Mouse (Mus musculus) midbrain, embryonic 10.5 days (tissue): ENCODE data around the gene Cdhr3. TPM values are rescaled to one million over a fixed set of nuclear protein-coding genes. Genes with fewer than 3 reads are reported as not detected.

Experiments
- DNase-seq: peaks from one replicate; pipeline ENCODE4 v3.0.0-alpha.2; 2017; ENCODE audit warnings: low spot score
- H3K27ac ChIP-seq: fragments of 300-500 bp; sonication (generic); replicated peaks from 2 replicates; pipeline ENCODE4 v1.5.1; 2016; ENCODE audit warnings: mild to moderate bottlenecking
- H3K27me3 ChIP-seq: fragments of 300-500 bp; sonication (generic); 2 replicates; pipeline ENCODE4 v1.6.1; 2016; ENCODE audit warnings: low read depth, mild to moderate bottlenecking; ENCODE audit not compliant: poor library complexity, severe bottlenecking
- H3K36me3 ChIP-seq: fragments of 300-500 bp; sonication (generic); 2 replicates; pipeline ENCODE4 v1.6.1; 2016; ENCODE audit warnings: mild to moderate bottlenecking, moderate library complexity
- H3K4me1 ChIP-seq: fragments of 300-500 bp; sonication (generic); 2 replicates; pipeline ENCODE4 v1.6.1; 2016
- H3K4me3 ChIP-seq: fragments of 300-500 bp; sonication (generic); 2 replicates; pipeline ENCODE4 v1.5.1; 2016; ENCODE audit warnings: mild to moderate bottlenecking, moderate library complexity
- H3K9me3 ChIP-seq: fragments of 300-500 bp; sonication (generic); replicated peaks from 2 replicates; pipeline ENCODE4 v1.6.1; 2016; ENCODE audit warnings: mild to moderate bottlenecking
- WGBS: fragments of 180-500 bp; shearing (Covaris S2); methylation state at CpG from one replicate; pipeline ENCODE4 v1.1.7; 2016; 5-methylcytosine and 5-hydroxymethylcytosine counted together
- polyA plus RNA-seq: library from polyadenylated mRNA; unstranded; fragments of >200 nt; fragmentation: Nextera tagmentation; extraction: Ambion mirVana; gene quantifications from 2 replicates; pipeline ENCODE4 v1.2.1, GENCODE M21; 2016

The Cdhr3 gene
- polyA plus RNA-seq, 1 experiment from 2014 or later, result not detected

DNA sequence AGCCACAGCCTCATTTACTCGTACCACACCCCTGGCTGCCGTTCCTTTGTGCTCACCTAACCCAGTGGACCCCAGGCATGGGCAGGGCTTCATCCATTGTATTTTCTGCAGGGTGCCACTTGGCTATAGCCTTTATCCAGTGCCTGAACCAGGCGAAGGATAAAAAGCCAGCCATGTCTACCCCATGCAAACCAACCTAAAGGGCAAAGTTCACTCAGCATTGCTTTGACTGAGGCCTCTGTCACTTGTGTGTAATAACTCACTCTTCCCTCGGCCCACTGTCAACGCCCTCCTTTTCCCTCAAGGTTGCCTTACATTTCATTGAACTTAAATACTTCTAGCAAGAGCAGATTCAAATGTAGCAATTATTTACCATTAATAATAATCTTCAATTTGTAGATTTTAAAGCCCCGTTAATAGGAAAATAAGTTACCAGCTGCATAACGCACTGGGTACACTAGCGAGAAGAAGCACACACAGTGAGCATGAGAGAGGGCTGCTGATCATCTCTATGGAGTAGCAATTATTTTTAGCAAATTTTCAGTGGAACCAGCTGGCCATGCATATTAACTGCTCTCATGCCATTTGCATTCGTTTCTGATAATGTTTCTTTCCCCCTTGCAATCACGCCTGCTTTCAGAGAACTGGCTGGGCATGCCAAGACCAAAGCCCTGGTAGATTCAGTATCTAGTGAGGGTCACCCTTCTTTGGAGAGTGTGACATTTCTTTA lies 13.9 kb upstream of the Cdhr3 start:
- Histone ChIP-seq H3K36me3 (no peaks in the 10 kb centered on the region), H3K27ac (no peak overlapping the region), H3K4me3 (no peak overlapping the region), H3K9me3 (no peaks in the 10 kb centered on the region), H3K27me3 (no peaks in the 10 kb centered on the region), H3K4me1 (peaks cover 30% of the 10 kb centered on the region)
- no peak for DNase-seq
- WGBS, result 82% methylated on average over 10 of the region's 10 CpGs

DNA sequence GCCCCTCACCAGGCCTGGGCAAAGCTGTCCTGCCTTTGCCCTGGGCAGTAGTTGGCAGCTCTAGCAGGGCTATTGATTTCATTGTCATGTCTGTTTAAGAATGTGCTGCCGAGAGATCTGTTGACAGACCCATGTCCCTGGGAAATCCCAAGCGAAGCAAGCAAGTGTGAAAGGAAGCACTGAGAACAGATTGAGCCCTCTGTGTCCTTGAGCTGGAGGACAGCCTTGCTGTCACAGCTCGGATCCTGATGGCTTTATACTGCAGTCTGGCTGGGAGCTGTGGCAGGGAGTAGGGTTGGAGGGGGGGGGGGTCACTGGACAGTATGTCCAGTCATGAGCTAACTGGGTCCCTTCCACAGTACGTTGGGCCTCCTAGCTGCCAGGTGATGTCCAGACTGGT lies 13.0 kb upstream of the Cdhr3 start:
- Histone ChIP-seq H3K27ac (no peak overlapping the region; the same call in 1 of the 2 replicates), H3K27me3 (no peaks in the 10 kb centered on the region), H3K9me3 (no peaks in the 10 kb centered on the region), H3K36me3 (no peaks in the 10 kb centered on the region), H3K4me1 (peaks cover 26% of the 10 kb centered on the region), H3K4me3 (no peak overlapping the region)
- 82% methylated on average over 4 of the region's 4 CpGs for WGBS
- no peak for DNase-seq

DNA sequence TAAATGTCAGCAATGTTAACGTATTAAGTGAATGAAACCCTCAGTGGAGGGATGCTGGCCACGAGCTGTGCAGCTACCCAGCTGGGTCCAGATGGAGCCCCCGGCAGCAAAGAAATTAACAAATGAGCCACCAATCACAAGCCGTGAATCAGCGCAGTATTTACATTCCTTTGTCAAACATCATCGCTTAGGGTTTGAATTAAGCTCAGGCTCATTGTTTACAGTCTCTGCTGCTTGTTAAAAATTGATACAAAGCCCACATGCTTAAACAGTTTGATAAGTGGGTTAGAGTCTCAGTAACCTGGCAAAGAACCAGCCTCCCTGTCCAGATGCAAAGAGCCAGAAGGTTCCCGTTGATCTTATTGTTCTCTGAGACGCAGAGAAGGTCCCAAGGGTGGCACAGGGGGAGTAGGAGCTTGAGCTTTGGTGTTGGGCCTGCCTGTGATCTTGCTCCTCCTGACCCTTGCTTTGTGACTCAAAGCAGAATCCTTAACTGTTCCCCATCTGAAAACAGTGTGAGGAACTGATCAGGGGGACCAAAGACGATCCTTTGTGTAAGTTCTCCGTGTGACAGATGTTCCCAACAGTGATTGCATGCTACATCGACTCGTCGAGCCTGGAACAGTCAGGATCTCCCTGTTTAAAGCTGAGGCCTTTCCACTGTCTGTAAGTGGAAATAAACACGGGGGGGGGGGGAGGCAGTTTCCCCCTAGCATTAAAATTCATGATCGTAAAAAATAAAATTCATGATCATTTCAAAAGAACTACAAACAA lies 9.9 kb upstream of the Cdhr3 start:
- no peak overlapping the region for H3K4me3 ChIP-seq
- no peaks in the 10 kb centered on the region for H3K27me3 ChIP-seq
- peak; percentile 24 for DNase-seq
- no peaks in the 10 kb centered on the region for H3K9me3 ChIP-seq
- peaks cover 22% of the 10 kb centered on the region for H3K4me1 ChIP-seq
- H3K27ac ChIP-seq, result peak overlapping the region; percentile 72
- 65% methylated on average over 15 of the region's 15 CpGs for WGBS
- no peaks in the 10 kb centered on the region for H3K36me3 ChIP-seq

DNA sequence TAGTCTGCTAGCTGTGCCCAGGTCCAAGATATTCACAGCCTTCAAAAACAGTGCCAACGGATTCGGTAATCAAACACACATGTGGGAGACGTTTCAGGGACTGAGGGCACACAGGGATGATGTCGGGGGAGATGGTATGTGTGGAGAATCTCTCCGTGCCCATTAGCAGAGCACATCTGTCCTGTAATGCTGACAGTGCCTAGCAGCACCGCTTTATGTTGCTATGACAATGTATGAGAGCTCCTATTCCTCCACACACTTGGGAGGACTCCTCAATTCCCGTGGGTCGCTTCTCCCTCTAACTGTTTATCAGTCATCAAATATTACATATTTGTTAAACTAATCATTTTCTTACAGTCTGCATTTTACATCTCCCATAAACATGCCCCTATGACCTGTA lies 9.0 kb upstream of the Cdhr3 start:
- WGBS, result 92% methylated on average over 8 of the region's 8 CpGs
- DNase-seq, result no peak
- peaks cover 22% of the 10 kb centered on the region for H3K4me1 ChIP-seq
- peak overlapping the region; percentile 72; the same call in 1 of the 2 replicates for H3K27ac ChIP-seq
- no peak overlapping the region for H3K4me3 ChIP-seq
- H3K9me3 ChIP-seq, result no peaks in the 10 kb centered on the region
- H3K36me3 ChIP-seq, result no peaks in the 10 kb centered on the region
- no peaks in the 10 kb centered on the region for H3K27me3 ChIP-seq

DNA sequence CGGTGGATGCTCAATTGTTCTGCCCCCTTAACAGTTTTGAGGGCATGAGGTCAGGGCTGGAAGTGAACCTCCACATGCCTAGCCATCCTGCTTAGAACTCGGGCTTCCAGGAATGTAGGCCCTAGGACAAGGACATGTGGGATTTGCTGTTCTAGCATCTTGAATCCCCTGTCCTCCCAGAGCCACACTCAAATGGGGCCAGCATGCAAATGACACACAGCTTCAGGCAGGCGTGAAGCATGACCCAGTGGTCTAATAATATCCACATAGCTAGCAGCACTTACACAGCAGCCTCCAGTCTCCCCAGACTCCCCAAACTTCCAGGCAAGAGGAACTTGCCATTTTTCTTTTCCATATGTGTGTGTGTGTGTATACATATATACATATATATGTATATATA lies 3.3 kb upstream of the Cdhr3 start:
- H3K27me3 ChIP-seq, result no peaks in the 10 kb centered on the region
- no peaks in the 10 kb centered on the region for H3K9me3 ChIP-seq
- WGBS, result 74% methylated on average over 3 of the region's 3 CpGs
- peaks cover 3% of the 10 kb centered on the region for H3K4me1 ChIP-seq
- no peak for DNase-seq
- H3K27ac ChIP-seq, result no peak overlapping the region
- H3K4me3 ChIP-seq, result no peak overlapping the region
- no peaks in the 10 kb centered on the region for H3K36me3 ChIP-seq

DNA sequence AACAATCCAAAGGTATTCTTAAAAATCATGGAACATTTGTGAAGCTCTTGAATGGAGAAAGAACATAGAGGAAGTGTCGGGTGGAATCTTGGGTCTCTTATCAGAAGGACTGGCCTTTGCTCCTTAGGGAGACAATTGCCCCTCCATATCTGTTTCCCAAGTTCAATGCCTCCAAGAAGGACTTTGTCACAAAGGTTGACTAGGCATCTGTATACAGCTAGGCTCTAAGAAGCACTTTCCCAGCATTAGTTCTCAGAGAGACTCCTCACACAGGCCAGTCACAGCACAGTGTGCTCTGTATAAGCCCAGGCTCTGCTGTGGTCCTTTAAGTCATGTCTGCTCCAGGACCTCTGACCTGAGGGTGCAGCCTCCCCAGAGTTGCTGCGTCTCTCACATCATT lies 479 bp downstream of the Cdhr3 start:
- no peaks in the 10 kb centered on the region for H3K36me3 ChIP-seq
- H3K27me3 ChIP-seq, result no peaks in the 10 kb centered on the region
- H3K4me3 ChIP-seq, result no peak overlapping the region
- H3K9me3 ChIP-seq, result no peaks in the 10 kb centered on the region
- H3K4me1 ChIP-seq, result peaks cover 3% of the 10 kb centered on the region
- no peak overlapping the region for H3K27ac ChIP-seq
- 82% methylated on average over 2 of the region's 2 CpGs for WGBS
- no peak for DNase-seq

DNA sequence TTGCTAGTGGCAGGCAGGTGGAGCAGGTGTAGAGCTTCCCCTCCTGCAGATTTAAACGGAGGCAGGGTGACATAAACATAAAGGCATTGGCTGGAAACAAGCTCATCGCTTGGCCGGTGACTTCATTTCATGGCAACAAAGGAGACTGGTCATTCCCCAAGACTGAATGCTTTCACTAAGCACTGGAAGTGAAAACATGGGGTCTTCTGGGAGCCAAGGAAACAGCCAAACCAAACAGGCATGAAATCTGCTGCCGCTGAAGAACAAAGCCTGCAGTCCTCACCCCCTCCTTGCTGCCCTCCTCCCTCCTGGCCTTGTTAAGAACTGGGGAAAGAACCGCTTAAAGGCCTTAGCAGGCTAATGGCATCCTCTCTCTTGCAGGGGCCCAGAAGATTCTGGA lies 6.5 kb downstream of the Cdhr3 start:
- no peaks in the 10 kb centered on the region for H3K36me3 ChIP-seq
- WGBS, result 35% methylated on average over 5 of the region's 5 CpGs
- H3K27me3 ChIP-seq, result no peaks in the 10 kb centered on the region
- peak overlapping the region; percentile 74 for H3K27ac ChIP-seq
- no peaks in the 10 kb centered on the region for H3K9me3 ChIP-seq
- H3K4me1 ChIP-seq, result peaks cover 22% of the 10 kb centered on the region
- no peak overlapping the region for H3K4me3 ChIP-seq
- peak; percentile 51 for DNase-seq

DNA sequence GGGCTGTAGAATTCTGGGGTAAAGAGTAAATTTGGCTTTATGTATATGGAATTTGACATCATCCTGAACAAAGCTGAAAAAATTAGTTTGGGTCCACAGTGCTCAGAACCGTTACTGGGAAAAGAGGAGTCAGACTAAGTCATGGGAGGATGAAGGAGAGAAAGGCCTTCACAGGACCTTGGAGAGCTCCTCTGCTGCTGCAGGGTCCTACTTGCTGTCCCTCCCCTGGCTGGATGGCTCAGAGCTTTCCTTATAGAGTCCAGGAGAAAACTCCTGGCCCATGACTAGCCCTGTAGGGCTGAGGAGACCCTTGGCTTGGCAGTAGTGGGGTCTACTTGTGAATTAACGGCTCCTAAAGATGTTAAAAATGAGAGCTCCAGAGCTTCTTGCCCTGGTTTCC lies 8.0 kb downstream of the Cdhr3 start:
- peak overlapping the region; percentile 43; the same call in 1 of the 2 replicates for H3K27ac ChIP-seq
- H3K4me1 ChIP-seq, result peaks cover 22% of the 10 kb centered on the region
- no peaks in the 10 kb centered on the region for H3K9me3 ChIP-seq
- no peak overlapping the region for H3K4me3 ChIP-seq
- no peaks in the 10 kb centered on the region for H3K27me3 ChIP-seq
- no peak for DNase-seq
- H3K36me3 ChIP-seq, result no peaks in the 10 kb centered on the region
- WGBS, result 41% methylated on average over 2 of the region's 2 CpGs

DNA sequence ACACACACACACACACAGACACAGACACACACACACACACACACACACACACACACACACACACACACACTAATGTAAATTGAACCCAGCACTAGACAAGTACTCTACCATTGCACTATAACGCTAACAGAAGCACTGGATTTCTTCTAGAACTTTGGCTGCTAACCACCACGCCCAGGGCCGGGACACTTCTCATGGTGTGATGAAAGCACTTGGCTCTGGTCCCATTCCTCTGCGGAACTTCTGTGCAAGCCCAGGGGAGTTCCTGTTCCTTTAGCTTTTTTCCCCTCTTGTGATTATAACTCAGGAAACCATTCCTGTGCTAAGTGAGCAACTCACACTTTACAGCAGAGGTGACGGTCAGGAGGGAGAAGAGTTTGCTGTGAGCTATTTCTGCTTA lies 9.3 kb downstream of the Cdhr3 start:
- 86% methylated on average over 5 of the region's 5 CpGs for WGBS
- no peak overlapping the region for H3K27ac ChIP-seq
- no peak overlapping the region for H3K4me3 ChIP-seq
- DNase-seq, result no peak
- H3K36me3 ChIP-seq, result no peaks in the 10 kb centered on the region
- H3K9me3 ChIP-seq, result no peaks in the 10 kb centered on the region
- H3K4me1 ChIP-seq, result peaks cover 26% of the 10 kb centered on the region
- no peaks in the 10 kb centered on the region for H3K27me3 ChIP-seq

DNA sequence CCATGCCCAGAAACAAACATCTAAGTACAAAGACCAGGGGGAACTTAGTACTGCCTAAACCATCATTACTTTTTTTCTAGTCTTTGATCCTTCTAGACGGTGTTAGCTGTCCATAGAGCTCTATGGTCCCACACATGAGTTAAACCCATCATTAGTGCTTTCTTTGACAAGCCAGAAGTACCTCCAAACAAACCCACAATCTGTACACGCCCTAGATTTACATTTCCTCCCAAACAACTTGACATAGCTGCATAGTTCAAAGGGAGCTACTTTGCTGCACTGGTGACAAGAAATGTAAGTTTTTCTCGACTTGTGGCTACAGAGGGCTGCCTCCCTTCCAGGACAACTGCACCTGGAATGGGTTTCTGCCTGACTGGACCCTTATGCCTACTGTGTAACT lies 16.4 kb downstream of the Cdhr3 start:
- peaks cover 31% of the 10 kb centered on the region for H3K4me1 ChIP-seq
- no peak overlapping the region for H3K27ac ChIP-seq

DNA sequence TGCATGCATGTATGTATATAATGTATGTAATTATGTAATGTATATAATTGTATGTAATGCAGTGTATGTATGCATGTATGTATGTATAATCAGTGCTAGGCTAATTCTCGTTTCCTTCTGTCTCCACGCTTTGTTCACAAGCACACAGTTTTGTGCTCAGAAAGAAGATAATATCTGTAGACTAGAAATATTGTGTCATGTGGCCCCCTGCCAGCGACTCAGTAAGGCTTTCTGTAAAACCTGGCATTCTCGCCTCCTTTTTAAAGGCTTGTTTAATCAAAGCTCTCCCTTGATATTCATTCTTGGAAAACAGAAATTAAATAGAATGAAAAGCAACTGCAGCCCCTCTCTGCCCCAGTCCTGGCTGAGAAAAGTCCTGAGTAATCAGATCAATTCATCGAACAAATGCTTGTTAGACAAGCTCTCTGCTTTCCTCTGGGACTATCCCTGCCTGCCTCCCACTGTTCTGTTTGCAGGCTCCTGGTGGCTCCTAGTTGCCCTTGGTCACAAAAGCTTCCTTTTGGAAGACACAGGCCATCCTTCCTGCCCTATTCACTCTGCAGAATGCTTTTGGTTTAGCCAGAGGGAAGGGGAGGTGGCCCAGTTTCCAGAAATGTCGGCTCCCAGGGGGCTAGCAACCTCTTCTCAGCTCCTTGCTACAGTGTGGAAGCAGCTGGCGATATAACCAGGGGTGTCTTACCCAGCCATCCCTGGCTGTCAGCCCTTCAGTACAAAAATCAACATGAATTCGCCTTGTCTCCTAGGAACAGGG lies 20.6 kb downstream of the Cdhr3 start:
- H3K4me3 ChIP-seq, result no peak overlapping the region
- 53% methylated on average over 8 of the region's 8 CpGs for WGBS
- no peaks in the 10 kb centered on the region for H3K36me3 ChIP-seq
- peak overlapping the region; percentile 81 for H3K27ac ChIP-seq
- no peaks in the 10 kb centered on the region for H3K27me3 ChIP-seq
- DNase-seq, result peak; percentile 29
- H3K9me3 ChIP-seq, result 0 out of 2 replicates have a peak, but pooled peaks cover 4% of the 10 kb centered on the region
- H3K4me1 ChIP-seq, result peaks cover 28% of the 10 kb centered on the region

More for the DNA sequence above, 16.4 kb downstream of the Cdhr3 start:
- Histone ChIP-seq H3K9me3 (no peaks in the 10 kb centered on the region), H3K36me3 (no peaks in the 10 kb centered on the region), H3K4me3 (no peak overlapping the region), H3K27me3 (no peaks in the 10 kb centered on the region)
- 81% methylated on average over 3 of the region's 3 CpGs for WGBS
- DNase-seq, result no peak

DNA sequence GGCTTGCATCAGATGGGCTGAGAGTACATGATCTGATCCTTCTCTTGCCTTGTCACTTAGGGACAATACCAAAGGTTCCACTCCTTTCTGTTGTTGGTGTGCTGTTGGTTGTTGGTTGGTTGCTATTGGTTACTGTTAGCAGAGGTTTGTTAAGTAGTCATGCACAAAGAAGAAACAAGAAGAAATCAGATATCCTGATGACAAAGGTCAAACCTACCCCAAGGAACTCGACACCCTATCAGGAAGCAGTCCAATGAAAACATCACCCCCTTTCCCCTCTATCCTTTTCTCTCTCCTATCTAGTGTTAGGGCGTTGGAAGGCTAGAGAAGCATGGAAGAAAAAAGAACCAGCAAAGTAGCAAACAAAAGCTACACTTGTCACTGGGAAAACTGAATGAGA lies 23.7 kb downstream of the Cdhr3 start:
- 85% methylated on average over 2 of the region's 2 CpGs for WGBS

More for the DNA sequence above, 23.7 kb downstream of the Cdhr3 start:
- DNase-seq, result no peak
- Histone ChIP-seq H3K4me3 (no peak overlapping the region), H3K9me3 (0 out of 2 replicates have a peak, but pooled peaks cover 4% of the 10 kb centered on the region), H3K4me1 (peaks cover 28% of the 10 kb centered on the region), H3K27me3 (no peaks in the 10 kb centered on the region), H3K27ac (no peak overlapping the region), H3K36me3 (no peaks in the 10 kb centered on the region)
